Mouse (Mus musculus): ENCODE measurements around the gene Cstad. TPM values are rescaled to one million over a fixed set of nuclear protein-coding genes. Genes with fewer than 3 reads are reported as not detected.

Cstad gene
- polyA plus RNA-seq, 1 experiment from 2014 or later = 0.57 TPM

DNA sequence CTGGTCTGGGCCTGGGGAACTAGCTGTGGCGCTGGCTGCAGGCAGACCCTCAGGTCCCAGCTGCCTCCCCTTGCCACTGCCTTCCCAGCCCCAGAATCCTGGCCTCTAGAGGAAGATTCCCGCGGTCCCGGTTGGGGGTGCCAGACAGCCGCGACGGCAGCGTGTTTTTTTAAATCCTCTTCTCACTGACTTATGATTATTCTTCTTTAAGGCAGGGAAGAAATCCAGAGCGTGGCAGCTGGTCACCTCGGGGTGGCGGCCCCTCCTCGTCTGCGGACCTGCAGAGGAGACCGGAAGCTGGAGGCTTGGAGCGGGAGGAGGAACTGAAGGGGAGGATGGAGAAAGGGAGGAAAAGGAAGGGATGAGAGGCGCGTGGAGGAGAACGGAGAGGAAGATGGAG lies 18.7 kb downstream of the Cstad start:
- Histone ChIP-seq H3K36me3 (ENCODE audit: control insufficient read depth, insufficient read depth, low read length) (no peaks in the 10 kb centered on the region), H3K4me3 (ENCODE audit: low read depth, low read length) (no peak overlapping the region), H3K4me2 (replicated peaks; ENCODE audit: low read depth, low read length) (peak overlapping the region; percentile 16), H3K4me1 (replicated peaks; ENCODE audit: control insufficient read depth, insufficient read depth, low read length) (peaks cover 11% of the 10 kb centered on the region), H3K27me3 (ENCODE audit: control insufficient read depth, insufficient read depth, low read length) (no peaks in the 10 kb centered on the region), H3K9me3 (ENCODE audit: control insufficient read depth, low read length) (no peaks in the 10 kb centered on the region), H3K27ac (ENCODE audit: low read depth, low read length) (peak overlapping the region; percentile 85), H3K9ac (ENCODE audit: low read depth, low read length) (peak overlapping the region; percentile 63)
- DNase-seq (ENCODE audit: low spot score) (peak; percentile 77), ATAC-seq (ENCODE audit: low FRiP score) (peak; percentile 56; the same call in 1 of the 2 replicates)
- WGBS = 1% methylated on average over 18 of the region's 18 CpGs

DNA sequence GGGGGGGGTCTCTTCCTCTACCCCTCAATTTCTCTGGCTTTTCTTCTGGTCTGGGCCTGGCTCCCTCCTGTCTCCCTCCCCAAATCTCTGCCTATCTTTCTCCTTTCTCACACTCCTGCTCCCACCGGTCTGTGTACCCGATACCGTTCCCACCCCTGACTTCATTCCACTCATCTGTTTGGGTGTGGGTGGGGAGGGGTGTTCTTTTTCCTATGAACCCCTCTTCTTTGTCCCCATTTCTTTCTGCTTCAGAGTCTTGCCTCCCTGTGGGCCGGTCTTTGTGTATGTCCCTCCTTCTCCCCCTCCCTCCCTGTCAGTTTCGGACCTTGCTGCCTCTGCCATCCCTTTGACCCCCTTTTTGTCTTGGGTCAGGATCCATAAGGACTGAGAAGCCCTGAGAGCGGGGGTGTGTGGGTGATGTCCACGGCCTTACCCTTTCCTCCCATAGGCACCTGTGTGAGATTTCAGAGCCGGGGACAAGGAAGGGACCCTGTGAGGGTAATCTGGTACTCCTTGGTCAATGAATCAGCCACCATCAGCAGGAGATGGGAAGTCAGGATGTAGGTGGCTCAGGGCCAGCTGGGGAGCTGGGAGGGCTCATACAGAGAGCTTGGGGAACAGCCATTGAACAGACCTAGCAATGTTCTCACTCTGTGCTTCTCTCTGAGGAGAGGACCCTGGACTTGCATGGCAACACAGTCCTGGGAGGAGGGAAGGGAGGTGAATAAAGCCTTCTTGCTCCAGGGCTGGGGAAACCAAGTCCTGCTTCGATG lies 19.5 kb downstream of the Cstad start:
- H3K36me3 ChIP-seq (ENCODE audit: control insufficient read depth, insufficient read depth, low read length) = no peaks in the 10 kb centered on the region
- H3K4me1 ChIP-seq (replicated peaks; ENCODE audit: control insufficient read depth, insufficient read depth, low read length) = peaks cover 11% of the 10 kb centered on the region
- no peak overlapping the region for H3K4me3 ChIP-seq (ENCODE audit: low read depth, low read length)
- WGBS = 23% methylated on average over 9 of the region's 9 CpGs
- ATAC-seq (ENCODE audit: low FRiP score) (no peak), DNase-seq (ENCODE audit: low spot score) (peak; percentile 33)
- peak overlapping the region; percentile 16 for H3K4me2 ChIP-seq (replicated peaks; ENCODE audit: low read depth, low read length)
- H3K9me3 ChIP-seq (ENCODE audit: control insufficient read depth, low read length) = no peaks in the 10 kb centered on the region
- peak overlapping the region; percentile 63 for H3K9ac ChIP-seq (ENCODE audit: low read depth, low read length)
- no peaks in the 10 kb centered on the region for H3K27me3 ChIP-seq (ENCODE audit: control insufficient read depth, insufficient read depth, low read length)
- H3K27ac ChIP-seq (ENCODE audit: low read depth, low read length) = peak overlapping the region; percentile 85

- no peak overlapping the region for H3K27ac ChIP-seq (ENCODE audit: low read depth, low read length)
- ATAC-seq (ENCODE audit: low FRiP score) (no peak), DNase-seq (ENCODE audit: low spot score) (no peak)
- H3K4me2 ChIP-seq (replicated peaks; ENCODE audit: low read depth, low read length) = no peak overlapping the region
- H3K4me1 ChIP-seq (replicated peaks; ENCODE audit: control insufficient read depth, insufficient read depth, low read length) = peaks cover 11% of the 10 kb centered on the region
- H3K9ac ChIP-seq (ENCODE audit: low read depth, low read length) = no peak overlapping the region
- H3K4me3 ChIP-seq (ENCODE audit: low read depth, low read length) = no peak overlapping the region
- H3K9me3 ChIP-seq (ENCODE audit: control insufficient read depth, low read length) = no peaks in the 10 kb centered on the region
- no peaks in the 10 kb centered on the region for H3K27me3 ChIP-seq (ENCODE audit: control insufficient read depth, insufficient read depth, low read length)
- WGBS = 86% methylated on average over 2 of the region's 2 CpGs
- no peaks in the 10 kb centered on the region for H3K36me3 ChIP-seq (ENCODE audit: control insufficient read depth, insufficient read depth, low read length)
Observed at GRCm38 (mm10) chr2:30615869-30616268, 21.0 kb downstream of the Cstad start.

DNA sequence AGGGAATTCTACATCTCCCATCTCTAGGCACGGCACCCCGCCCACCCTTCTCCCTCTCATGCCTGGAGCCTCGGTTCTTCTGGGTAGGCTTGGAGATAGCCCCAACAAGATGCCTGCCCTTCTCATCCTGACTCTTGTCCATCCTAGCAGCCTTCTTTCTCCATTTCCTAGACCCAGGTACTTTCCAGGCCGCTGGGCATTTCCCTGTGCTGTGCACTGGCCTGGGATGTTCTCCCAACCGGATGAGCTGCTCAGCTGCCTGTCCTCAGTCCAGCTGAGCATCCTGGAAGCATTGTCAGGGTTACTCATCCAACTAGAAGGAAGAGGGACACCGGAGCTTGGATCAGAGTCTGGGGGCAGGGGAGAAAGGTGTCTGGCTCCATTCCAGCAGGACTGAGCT lies 21.6 kb downstream of the Cstad start:
- H3K27me3 ChIP-seq (ENCODE audit: control insufficient read depth, insufficient read depth, low read length) = no peaks in the 10 kb centered on the region
- ATAC-seq (ENCODE audit: low FRiP score) (no peak), DNase-seq (ENCODE audit: low spot score) (no peak)
- H3K27ac ChIP-seq (ENCODE audit: low read depth, low read length) = no peak overlapping the region
- H3K4me3 ChIP-seq (ENCODE audit: low read depth, low read length) = no peak overlapping the region
- peaks cover 11% of the 10 kb centered on the region for H3K4me1 ChIP-seq (replicated peaks; ENCODE audit: control insufficient read depth, insufficient read depth, low read length)
- no peaks in the 10 kb centered on the region for H3K9me3 ChIP-seq (ENCODE audit: control insufficient read depth, low read length)
- H3K9ac ChIP-seq (ENCODE audit: low read depth, low read length) = no peak overlapping the region
- no peak overlapping the region for H3K4me2 ChIP-seq (replicated peaks; ENCODE audit: low read depth, low read length)
- H3K36me3 ChIP-seq (ENCODE audit: control insufficient read depth, insufficient read depth, low read length) = no peaks in the 10 kb centered on the region
- 87% methylated on average over 6 of the region's 6 CpGs for WGBS

GRCm38 (mm10) chr2:30618487-30619248 lies 23.8 kb downstream of the Cstad start:
- DNase-seq (ENCODE audit: low spot score) (no peak), ATAC-seq (ENCODE audit: low FRiP score) (no peak)
- no peak overlapping the region for H3K4me2 ChIP-seq (replicated peaks; ENCODE audit: low read depth, low read length)
- no peaks in the 10 kb centered on the region for H3K36me3 ChIP-seq (ENCODE audit: control insufficient read depth, insufficient read depth, low read length)
- no peaks in the 10 kb centered on the region for H3K27me3 ChIP-seq (ENCODE audit: control insufficient read depth, insufficient read depth, low read length)
- 66% methylated on average over 6 of the region's 6 CpGs for WGBS
- H3K4me1 ChIP-seq (replicated peaks; ENCODE audit: control insufficient read depth, insufficient read depth, low read length) = peaks cover 11% of the 10 kb centered on the region
- H3K9ac ChIP-seq (ENCODE audit: low read depth, low read length) = no peak overlapping the region
- no peak overlapping the region for H3K4me3 ChIP-seq (ENCODE audit: low read depth, low read length)
- no peaks in the 10 kb centered on the region for H3K9me3 ChIP-seq (ENCODE audit: control insufficient read depth, low read length)
- no peak overlapping the region for H3K27ac ChIP-seq (ENCODE audit: low read depth, low read length)

DNA sequence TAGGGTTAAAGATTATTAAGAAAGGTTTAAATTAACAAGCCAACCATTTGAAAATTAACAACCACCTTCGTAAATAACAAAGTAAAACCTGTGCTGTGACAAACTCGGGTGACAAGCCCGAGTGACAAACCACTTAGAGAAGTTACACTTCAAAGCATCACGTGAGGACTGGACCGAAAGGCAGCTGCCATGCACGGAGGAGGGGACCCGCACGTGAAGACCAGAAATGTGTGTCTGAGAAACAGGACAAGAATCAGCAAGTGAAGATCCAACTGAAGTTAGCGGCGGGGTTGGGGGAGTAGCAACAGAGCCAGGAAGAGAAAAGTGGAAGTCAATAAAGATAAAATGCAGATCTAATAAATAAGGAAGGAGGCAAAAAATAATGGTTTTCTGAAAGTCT lies 29.0 kb downstream of the Cstad start:
- no peaks in the 10 kb centered on the region for H3K4me1 ChIP-seq (replicated peaks; ENCODE audit: control insufficient read depth, insufficient read depth, low read length)
- H3K27ac ChIP-seq (ENCODE audit: low read depth, low read length) = no peak overlapping the region
- H3K4me3 ChIP-seq (ENCODE audit: low read depth, low read length) = no peak overlapping the region
- H3K9ac ChIP-seq (ENCODE audit: low read depth, low read length) = no peak overlapping the region
- 85% methylated on average over 10 of the region's 10 CpGs for WGBS
- no peaks in the 10 kb centered on the region for H3K27me3 ChIP-seq (ENCODE audit: control insufficient read depth, insufficient read depth, low read length)
- no peak for ATAC-seq (ENCODE audit: low FRiP score)
- no peaks in the 10 kb centered on the region for H3K36me3 ChIP-seq (ENCODE audit: control insufficient read depth, insufficient read depth, low read length)
- DNase-seq (ENCODE audit: low spot score) = no peak
- H3K9me3 ChIP-seq (ENCODE audit: control insufficient read depth, low read length) = no peaks in the 10 kb centered on the region; the same call in 1 of the 2 replicates
- H3K4me2 ChIP-seq (replicated peaks; ENCODE audit: low read depth, low read length) = no peak overlapping the region

DNA sequence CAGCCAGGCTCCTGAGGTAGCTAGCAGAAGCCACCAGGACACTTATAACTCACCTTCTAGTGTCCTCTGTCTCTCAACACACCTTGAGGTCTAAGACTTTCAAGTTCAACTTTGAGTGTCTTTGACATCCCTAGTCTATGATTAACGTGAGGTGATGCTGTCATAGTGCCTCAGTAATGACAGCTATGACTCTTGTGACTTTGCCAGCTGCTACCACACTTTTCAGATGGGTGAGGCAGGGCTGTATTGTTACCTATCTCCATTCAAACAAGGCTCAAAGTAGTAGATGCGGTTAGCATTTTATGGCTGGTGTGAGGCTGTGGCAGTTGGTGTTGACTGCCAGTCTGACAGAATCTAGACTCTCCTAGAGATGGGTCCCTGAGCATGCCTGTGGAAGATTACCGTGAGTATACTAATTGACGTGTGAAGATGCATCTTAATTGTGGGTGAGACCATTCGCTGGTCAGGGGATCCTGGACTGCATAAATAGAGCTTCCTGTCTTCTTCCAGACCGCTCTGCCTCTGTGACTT lies 30.5 kb downstream of the Cstad start:
- Histone ChIP-seq H3K9me3 (ENCODE audit: control insufficient read depth, low read length) (no peaks in the 10 kb centered on the region; the same call in 1 of the 2 replicates), H3K27ac (ENCODE audit: low read depth, low read length) (no peak overlapping the region)
- no peak for ATAC-seq (ENCODE audit: low FRiP score)

GRCm38 (mm10) chr2:30626058-30626675 lies 31.3 kb downstream of the Cstad start:
- 77% methylated on average over 17 of the region's 17 CpGs for WGBS
- ATAC-seq (ENCODE audit: low FRiP score) (no peak), DNase-seq (ENCODE audit: low spot score) (no peak)
- Histone ChIP-seq H3K27ac (ENCODE audit: low read depth, low read length) (peak overlapping the region; percentile 9; the same call in 1 of the 2 replicates), H3K4me3 (ENCODE audit: low read depth, low read length) (no peak overlapping the region), H3K9me3 (ENCODE audit: control insufficient read depth, low read length) (no peaks in the 10 kb centered on the region; the same call in 1 of the 2 replicates), H3K36me3 (ENCODE audit: control insufficient read depth, insufficient read depth, low read length) (no peaks in the 10 kb centered on the region), H3K27me3 (ENCODE audit: control insufficient read depth, insufficient read depth, low read length) (no peaks in the 10 kb centered on the region), H3K4me2 (replicated peaks; ENCODE audit: low read depth, low read length) (no peak overlapping the region), H3K9ac (ENCODE audit: low read depth, low read length) (no peak overlapping the region), H3K4me1 (replicated peaks; ENCODE audit: control insufficient read depth, insufficient read depth, low read length) (peaks cover 4% of the 10 kb centered on the region; the same call in 1 of the 2 replicates)

More for the DNA sequence above, 30.5 kb downstream of the Cstad start:
- H3K4me1 ChIP-seq (replicated peaks; ENCODE audit: control insufficient read depth, insufficient read depth, low read length) = peaks cover 4% of the 10 kb centered on the region; the same call in 1 of the 2 replicates
- no peak for DNase-seq (ENCODE audit: low spot score)
- H3K9ac ChIP-seq (ENCODE audit: low read depth, low read length) = no peak overlapping the region
- no peak overlapping the region for H3K4me3 ChIP-seq (ENCODE audit: low read depth, low read length)
- no peak overlapping the region for H3K4me2 ChIP-seq (replicated peaks; ENCODE audit: low read depth, low read length)
- WGBS = 83% methylated on average over 6 of the region's 6 CpGs
- no peaks in the 10 kb centered on the region for H3K36me3 ChIP-seq (ENCODE audit: control insufficient read depth, insufficient read depth, low read length)
- H3K27me3 ChIP-seq (ENCODE audit: control insufficient read depth, insufficient read depth, low read length) = no peaks in the 10 kb centered on the region
